ENCODE assay signal across 8 mouse cellular contexts in genomic region chr11:95520456-95521072, GRCm38 (mm10). TPM values are rescaled to one million over a fixed set of nuclear protein-coding genes. Genes with fewer than 3 reads are reported as not detected.
A peak's percentile ranks its signal among the peaks of the same experiment; 100 is the strongest.
DNase-seq lines count a peak whose midpoint lies in the region; ATAC-seq lines count a peak whose summit lies in the region.

No protein-coding gene starts in this region.

- peaks cover 8% of the 10 kb centered on the region for H3K27me3 ChIP-seq in midbrain, embryonic 11.5 days (ENCODE audit: control insufficient read depth, insufficient read depth, low read length)

- DNase-seq in adrenal gland, adult 8-10 months: peak; percentile 67
- DNase-seq in embryo, embryonic 11.5 days (ENCODE audit: low read depth, low spot score): peak; percentile 76
- DNase-seq in kidney, adult 11 months: peak; percentile 69
- peak; percentile 95 for DNase-seq in left cerebral cortex, postnatal 4 days
- peak; percentile 100 for DNase-seq in midbrain, embryonic 11.5 days (ENCODE audit: low spot score, missing footprints)
- peak; percentile 93 for DNase-seq in right cerebral cortex, postnatal 4 days
- peak; percentile 62 for DNase-seq in yolk sac, embryonic 10.5 days (ENCODE audit: low spot score)

- peak; percentile 91 for ATAC-seq in granulocyte monocyte progenitor cell, adult 5-6 weeks (replicated peaks; ENCODE audit: poor library complexity, severe bottlenecking)
- peak; percentile 78 for ATAC-seq in midbrain, embryonic 11.5 days (ENCODE audit: low FRiP score)

- H3K36me3 ChIP-seq in midbrain, embryonic 11.5 days (ENCODE audit: control insufficient read depth, insufficient read depth, low read length): no peaks in the 10 kb centered on the region

- H3K9ac ChIP-seq in midbrain, embryonic 11.5 days (ENCODE audit: low read length): peak overlapping the region; percentile 9; the same call in 1 of the 2 replicates

- no peaks in the 10 kb centered on the region for H3K9me3 ChIP-seq in midbrain, embryonic 11.5 days (ENCODE audit: control insufficient read depth, low read length)

- WGBS in midbrain, embryonic 11.5 days: 5% methylated on average over 27 of the region's 27 CpGs

- intact Hi-C loops in left cerebral cortex, postnatal 4 days (cut with DNase I): loop anchor here (2.0 to 10.0 kb wide), 3 partner anchors 122 to 406 kb away; no protein-coding TSS in a partner anchor

- peak overlapping the region; percentile 34 for H3K4me2 ChIP-seq in midbrain, embryonic 11.5 days

- no peak overlapping the region for H3K27ac ChIP-seq in midbrain, embryonic 11.5 days (ENCODE audit: low read depth, low read length)

- peaks cover 16% of the 10 kb centered on the region for H3K4me1 ChIP-seq in midbrain, embryonic 11.5 days (ENCODE audit: control insufficient read depth, insufficient read depth, low read length)

- H3K4me3 ChIP-seq in midbrain, embryonic 11.5 days (ENCODE audit: low read depth, low read length): peak overlapping the region; percentile 8; the same call in 1 of the 2 replicates

RNA-seq across cellular contexts. Expression of gene Nxph3, which starts 6.2 kb away (rescaled TPM):
- 1 to 10 TPM; 3.0 to 5.8 (median 3.9) TPM for total RNA-seq in adrenal gland, adult 8-10 months (2022)
- total RNA-seq in granulocyte monocyte progenitor cell, adult 5-6 weeks (2014; fragmentation: Nextera tagmentation): not detected in 2 replicates
- not detected in 2 replicates for total RNA-seq in granulocyte monocyte progenitor cell, adult 5-6 weeks (2017)
- 10 to 100 TPM; 40.2 to 44.0 TPM for total RNA-seq in left cerebral cortex, postnatal 4 days (2021)
- 0.20 and 0.37 TPM in 2 replicates for polyA plus RNA-seq in midbrain, embryonic 11.5 days (2014; fragmentation: Nextera tagmentation; extraction: Ambion mirVana)

Comparison
In these comparisons a context has a peak if more than half of its experiments do, and no peak if none do; other contexts are left out.
1. RNA of gene Nxph3, which starts 6.2 kb away (total RNA-seq): 40.2 to 44.0 TPM in left cerebral cortex, postnatal 4 days; 3.0 to 5.8 TPM in adrenal gland, adult 8-10 months and not detected in granulocyte monocyte progenitor cell, adult 5-6 weeks; every median in the first group is over 4 times any median in the second.
2. Peak in every context shown above with its lines, with median percentiles within 50 percentile points of each other: DNase-seq.